Mouse (Mus musculus): ENCODE measurements around the gene Usp16.
"Not testable (repeated sequence)": the region's sequence is repeated elsewhere in the genome, so short reads cannot be mapped to it uniquely, and the experiment has no call there.

Gene Usp16

GRCm38 (mm10) chr16:87486739-87487138 lies 32.2 kb downstream of the Usp16 start:
- DNase-seq (ENCODE audit: low read depth, low spot score), result no peak

GRCm38 (mm10) chr16:87488605-87489004 lies 34.1 kb downstream of the Usp16 start:
- DNase-seq (ENCODE audit: low read depth, low spot score), result no peak

- not testable (repeated sequence) for DNase-seq (ENCODE audit: low read depth, low spot score)
Observed at GRCm38 (mm10) chr16:87492191-87492792, 37.8 kb downstream of the Usp16 start.

- DNase-seq (ENCODE audit: low read depth, low spot score), result no peak
Observed at GRCm38 (mm10) chr16:87494955-87495655, 40.6 kb downstream of the Usp16 start.

GRCm38 (mm10) chr16:87495716-87496447 lies 41.4 kb downstream of the Usp16 start, which contains the start of gene Cct8:
Cct8 (minus strand) TSS chr16:87495873.
- peak; percentile 93 for DNase-seq (ENCODE audit: low read depth, low spot score)

GRCm38 (mm10) chr16:87496728-87497127 lies 42.2 kb downstream of the Usp16 start:
- DNase-seq (ENCODE audit: low read depth, low spot score), result no peak

- no peak for DNase-seq (ENCODE audit: low read depth, low spot score)
Observed at GRCm38 (mm10) chr16:87497171-87497570, 42.7 kb downstream of the Usp16 start.

GRCm38 (mm10) chr16:87499556-87499955 lies 45.1 kb downstream of the Usp16 start:
- DNase-seq (ENCODE audit: low read depth, low spot score), result no peak

- no peak for DNase-seq (ENCODE audit: low read depth, low spot score)
Observed at GRCm38 (mm10) chr16:87501304-87502078, 47.0 kb downstream of the Usp16 start.

- DNase-seq (ENCODE audit: low read depth, low spot score), result no peak
Observed at GRCm38 (mm10) chr16:87511706-87512105, 57.2 kb downstream of the Usp16 start.

- DNase-seq (ENCODE audit: low read depth, low spot score), result no peak
Observed at GRCm38 (mm10) chr16:87512331-87512730, 57.8 kb downstream of the Usp16 start.

GRCm38 (mm10) chr16:87524228-87524627 lies 69.7 kb downstream of the Usp16 start:
- no peak for DNase-seq (ENCODE audit: low read depth, low spot score)

- no peak for DNase-seq (ENCODE audit: low read depth, low spot score)
Observed at GRCm38 (mm10) chr16:87527553-87528249, 73.2 kb downstream of the Usp16 start.

GRCm38 (mm10) chr16:87528755-87529154 lies 74.3 kb downstream of the Usp16 start:
- no peak for DNase-seq (ENCODE audit: low read depth, low spot score)

Measured in retina, postnatal 7 days (tissue).